Mouse (Mus musculus) embryo, embryonic 9.5 days (tissue): ENCODE measurements around the gene Ubqln4.
"Not testable (repeated sequence)": the region's sequence is repeated elsewhere in the genome, so short reads cannot be mapped to it uniquely, and the experiment has no call there.

Experiments used
- DNase-seq: peaks from one replicate; pipeline ENCODE4 v3.0.0-alpha.2; 2017; ENCODE audit errors: extremely low spot score

Ubqln4 gene

DNA sequence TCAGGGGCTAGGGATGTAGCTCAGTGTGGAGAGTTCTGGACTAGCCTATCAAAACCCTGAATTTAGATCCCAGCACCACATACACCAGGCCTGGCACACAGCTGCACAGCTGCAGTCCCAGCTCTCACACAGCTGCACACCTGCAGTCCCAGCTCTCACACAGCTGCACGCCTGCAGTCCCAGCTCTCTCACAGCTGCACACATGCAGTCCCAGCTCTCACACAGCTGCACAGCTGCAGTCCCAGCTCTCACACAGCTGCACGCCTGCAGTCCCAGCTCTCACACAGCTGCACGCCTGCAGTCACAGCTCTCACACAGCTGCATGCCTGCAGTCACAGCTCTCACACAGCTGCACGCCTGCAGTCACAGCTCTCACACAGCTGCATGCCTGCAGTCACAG, 43.0 kb downstream of the Ubqln4 start:
- DNase-seq, result not testable (repeated sequence)

DNA sequence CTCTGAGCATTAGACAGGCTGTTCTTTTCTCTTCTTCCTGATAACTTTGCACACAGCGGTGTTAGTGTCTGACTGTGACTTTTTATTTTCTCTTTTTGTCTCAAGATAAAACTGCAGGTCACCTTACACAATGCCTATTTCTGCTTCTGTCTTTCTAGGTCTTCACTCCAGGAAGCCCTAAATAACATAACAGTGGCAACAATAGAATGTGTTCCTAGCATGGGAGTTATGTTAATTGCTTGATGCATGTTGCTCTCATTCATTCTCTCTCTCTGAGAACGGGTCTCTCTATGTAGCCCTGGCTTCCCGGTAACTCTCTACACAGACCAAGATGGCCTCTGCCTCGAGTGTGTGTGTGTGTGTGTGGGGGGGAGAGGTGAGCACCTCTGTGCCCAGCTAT, 48.9 kb downstream of the Ubqln4 start:
- no peak for DNase-seq

DNA sequence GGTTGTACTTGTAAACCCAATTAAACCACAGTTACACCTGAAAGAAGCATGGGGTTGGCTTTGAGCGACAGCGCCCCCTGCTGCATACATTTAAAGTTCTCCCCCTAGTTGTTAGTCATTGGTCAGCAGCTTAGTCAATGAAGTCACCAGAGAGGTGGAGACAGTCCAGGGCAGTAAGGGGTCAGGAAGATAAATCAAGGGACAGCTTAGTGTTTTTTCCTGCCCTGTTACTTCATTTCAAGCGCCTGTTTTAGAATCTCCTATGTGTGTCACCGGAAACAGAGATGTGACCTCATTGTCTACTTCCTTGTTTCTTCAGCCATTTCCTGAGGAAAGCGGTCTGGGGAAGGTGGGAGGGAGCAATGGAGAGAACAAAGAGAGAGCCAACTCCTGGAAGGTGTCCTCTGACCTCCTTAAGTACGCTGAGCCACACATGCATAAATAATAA, 50.2 kb downstream of the Ubqln4 start:
- peak; percentile 74 for DNase-seq

DNA sequence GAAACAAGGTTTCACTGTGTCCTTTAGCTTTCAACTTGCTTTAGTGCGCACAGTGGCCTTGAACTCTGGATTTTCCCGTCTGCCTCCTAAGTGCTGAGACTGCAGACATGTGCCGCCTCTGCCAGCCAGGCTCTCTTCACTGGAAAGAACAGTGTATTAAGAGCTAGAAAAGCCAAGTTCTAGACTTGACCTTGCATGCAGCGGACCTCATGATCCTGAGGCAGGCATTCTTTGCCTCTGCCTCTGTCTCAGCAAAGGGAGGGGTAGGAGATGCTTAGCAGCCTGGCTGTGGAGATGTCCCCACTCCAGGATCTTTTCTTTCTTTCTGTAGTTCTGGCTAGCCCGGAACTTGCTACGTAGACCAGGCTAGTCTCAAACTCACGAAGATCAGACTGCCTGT, 51.3 kb downstream of the Ubqln4 start:
- DNase-seq, result no peak

DNA sequence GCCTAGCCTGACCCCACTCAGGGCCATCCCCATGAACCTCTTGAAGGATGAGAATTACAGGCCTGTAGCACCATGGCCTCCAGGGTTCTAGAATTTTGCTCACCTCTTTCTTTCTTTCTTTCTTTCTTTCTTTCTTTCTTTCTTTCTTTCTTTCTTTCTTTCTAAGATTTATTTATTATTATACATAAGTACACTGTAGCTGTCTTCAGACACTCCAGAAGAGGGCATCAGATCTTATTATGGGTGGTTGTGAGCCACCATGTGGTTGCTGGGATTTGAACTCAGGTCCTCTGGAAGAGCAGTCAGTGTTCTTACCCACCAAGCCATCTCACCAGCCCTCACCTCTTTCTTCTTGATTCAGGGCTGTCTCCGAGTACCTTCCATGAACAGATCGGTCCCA, 52.1 kb downstream of the Ubqln4 start, which contains the start of gene Arhgef2:
Arhgef2 (plus strand) TSS at position 301 of the 400 bp plus-strand sequence.
- not testable (repeated sequence) for DNase-seq

DNA sequence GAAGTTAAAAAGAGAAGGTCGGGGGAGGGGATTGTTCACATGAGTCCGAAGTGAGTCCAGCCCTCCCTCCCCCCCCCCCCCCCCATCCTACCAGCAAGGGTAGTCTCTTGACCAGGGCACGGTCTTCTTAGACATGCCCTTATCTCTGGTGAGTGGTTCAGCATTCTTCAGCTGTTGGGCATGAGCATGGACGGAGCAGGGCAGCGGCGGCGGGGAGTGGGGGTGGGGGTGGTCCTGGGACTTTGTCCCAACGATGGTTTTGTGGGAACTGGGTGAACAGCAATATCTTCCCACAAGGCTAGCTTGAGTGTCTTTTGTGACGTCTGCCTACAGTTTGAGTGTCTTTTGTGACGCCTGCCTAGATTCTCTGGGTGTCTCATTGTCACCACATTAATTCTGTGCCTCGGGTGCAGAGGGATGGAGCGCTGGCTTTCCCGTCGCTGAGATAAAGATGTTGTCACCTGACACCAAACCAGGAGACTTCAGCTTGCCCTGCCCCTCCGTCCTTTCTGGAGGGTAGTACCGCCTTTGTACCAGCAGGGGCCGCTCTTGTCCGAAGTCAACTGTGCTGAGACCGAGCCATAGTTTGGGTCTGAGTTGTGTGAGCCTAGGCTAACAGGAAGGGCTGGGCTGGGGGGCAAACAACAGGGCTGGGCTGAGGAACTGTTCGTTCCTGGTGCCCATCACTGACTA, 53.7 kb downstream of the Ubqln4 start:
- DNase-seq, result peak; percentile 96

DNA sequence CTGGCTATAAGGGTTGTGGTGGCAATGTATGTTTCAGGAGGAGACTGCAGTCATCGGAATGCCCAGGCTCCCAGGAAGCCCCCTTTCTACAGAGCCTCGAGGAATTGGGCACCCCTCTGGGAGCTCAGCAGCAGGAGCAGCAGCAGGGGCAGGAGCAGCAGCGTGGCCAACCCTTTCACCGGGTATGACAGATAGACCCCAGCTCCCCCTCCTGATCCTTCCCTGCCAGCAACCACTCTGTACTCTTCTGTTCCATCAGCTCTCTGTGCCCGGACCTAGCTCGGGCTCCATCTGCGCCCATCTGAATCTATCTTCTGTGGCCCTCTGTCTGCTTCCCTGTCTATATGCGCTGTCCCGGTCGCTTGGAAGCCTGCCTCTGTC, 54.2 kb downstream of the Ubqln4 start:
- no peak for DNase-seq

DNA sequence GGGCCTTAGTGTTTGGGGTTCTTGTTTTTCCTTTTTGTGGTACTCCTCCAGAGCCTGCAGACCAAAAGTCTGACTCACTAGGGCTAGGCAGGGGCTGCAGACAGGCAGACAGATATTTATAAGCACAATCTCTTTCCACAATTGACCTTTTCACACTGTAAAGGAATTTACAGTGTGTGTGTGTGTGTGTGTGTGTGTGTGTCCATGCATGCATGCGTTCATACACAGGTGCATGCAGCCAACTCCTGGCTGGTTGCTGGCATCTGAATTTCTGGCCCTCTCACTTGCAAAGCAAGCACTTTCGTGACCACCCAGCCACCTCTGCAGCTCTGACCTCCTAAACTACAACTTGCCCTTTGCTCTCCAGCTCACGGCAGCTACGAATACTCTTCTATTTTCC, 55.5 kb downstream of the Ubqln4 start:
- DNase-seq, result no peak

DNA sequence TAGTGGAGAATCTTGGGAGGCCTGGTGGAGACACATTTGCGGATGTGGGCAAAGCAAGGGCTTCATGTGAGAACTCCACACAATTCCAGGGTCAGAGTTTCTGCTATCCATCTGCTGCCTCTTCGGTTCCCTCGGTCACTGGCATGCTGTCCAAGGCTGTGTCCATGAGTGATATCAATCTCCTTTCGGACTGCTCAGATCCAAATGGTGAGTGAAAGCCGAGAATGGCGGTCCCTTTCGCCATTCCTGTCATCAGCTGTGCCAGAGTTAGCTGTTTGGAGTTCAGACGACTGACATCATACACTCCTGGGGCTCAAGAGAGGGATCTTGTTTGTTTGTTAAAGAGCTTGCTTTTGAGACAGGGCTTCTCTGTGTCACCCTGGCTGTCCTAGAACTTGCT, 60.9 kb downstream of the Ubqln4 start:
- no peak for DNase-seq

DNA sequence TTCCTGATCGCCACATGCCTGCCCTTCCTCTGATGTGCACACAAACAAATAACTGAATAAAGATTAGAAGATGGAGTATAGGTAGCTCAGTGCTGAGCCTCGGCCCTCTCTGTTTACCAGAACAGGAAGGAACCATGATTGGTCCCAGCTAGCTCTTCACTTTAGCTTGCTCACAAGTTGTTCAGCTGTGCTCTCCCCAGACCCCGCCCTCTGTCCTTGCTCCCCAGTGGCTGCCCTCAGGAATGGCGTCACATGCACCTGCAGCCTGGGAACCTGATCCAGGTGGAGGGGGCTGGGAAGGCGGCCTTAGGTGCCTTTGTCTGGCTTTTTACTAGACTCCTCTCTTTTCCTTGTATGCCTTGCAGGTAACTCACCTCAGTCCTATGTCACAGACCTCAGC, 61.6 kb downstream of the Ubqln4 start:
- no peak for DNase-seq

DNA sequence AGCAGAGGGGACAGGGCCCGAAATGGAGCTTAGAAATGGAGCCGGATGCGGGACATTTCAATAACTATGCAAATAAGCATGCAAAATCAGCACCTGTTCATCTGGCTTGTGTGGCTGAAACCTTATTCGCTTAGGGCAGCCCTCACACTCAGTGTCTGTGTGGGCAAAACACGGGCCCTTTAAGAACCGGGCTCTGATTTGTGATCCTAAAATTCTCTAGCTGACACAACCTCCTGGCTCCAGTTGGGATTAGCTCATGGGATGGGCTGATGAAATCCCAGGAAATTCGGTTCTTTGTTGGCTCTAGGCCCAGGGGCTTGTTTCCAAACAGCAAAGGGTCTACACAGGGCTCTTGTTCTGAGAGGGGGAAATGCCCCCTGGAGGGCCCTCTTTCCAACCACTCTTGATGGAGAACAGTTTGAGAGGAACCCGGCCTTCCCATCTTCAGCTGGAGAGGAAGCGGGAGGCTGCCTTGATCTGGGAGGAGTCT, 62.4 kb downstream of the Ubqln4 start:
- DNase-seq, result no peak

DNA sequence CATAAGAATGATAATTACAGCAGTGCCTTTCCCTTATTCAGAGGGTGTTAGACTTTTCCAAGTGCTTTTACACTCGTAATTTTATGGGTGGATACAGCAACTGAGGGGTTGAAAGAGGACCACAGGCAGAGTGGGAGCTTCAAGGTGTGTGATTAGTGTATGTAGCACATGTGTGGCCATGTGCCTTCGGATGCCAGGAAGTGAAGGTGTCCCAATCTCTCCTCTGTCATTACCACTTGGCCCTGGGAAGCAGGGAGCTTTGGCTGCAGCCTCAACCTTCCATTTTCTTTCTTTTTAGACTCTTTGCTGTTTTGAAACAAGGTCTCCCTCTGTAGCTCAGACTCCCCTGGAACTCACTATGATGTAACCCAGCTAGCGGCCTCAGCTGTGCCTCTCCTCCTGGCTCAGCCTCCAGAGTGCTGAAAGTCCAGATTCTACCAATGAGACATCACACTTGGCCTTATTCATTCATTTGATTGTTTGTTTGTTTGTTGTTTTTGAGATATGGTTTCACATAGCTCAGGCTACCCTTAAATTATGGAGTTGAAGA, 63.5 kb downstream of the Ubqln4 start:
- DNase-seq, result no peak

DNA sequence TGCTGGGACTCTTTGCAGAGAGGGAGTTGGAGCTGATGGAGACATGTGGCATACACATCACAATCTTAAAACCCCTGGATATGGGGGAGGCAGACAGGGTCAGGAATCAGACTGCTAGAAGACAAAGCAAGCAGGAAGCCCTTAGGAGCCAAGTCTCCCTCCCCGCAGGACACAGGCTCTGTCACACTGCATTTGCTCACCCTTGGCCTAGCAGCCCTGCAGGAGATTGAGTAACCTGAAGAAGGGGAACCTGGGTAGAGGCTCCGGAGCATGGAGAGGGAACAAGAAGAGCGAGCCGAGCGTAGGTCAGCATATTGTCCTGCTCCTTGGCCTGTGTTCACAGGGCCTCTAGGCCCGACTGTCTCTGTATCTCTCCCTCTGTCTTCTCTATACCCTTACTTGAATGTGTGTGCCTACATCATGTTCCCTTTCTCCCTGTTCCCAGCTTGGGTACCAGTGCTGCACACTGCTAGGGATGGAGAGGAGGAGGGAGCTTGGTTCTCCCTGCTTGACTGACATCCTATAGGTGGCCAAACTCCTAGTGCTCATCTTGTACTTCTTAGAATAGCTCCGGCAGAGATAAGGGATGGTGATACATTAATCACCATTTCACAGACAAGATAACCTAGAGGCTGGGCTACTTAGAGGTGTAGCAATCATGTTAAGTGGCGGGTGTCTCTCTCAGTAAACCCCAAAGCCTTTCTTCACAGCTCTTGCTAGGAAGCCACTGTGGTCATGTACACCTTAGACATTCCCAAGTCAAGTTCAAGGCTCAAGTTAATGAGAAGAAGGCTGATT, 64.7 kb downstream of the Ubqln4 start:
- no peak for DNase-seq
